Mouse (Mus musculus): ENCODE results near the gene Rfx1. TPM values are rescaled to one million over a fixed set of nuclear protein-coding genes. Genes with fewer than 3 reads are reported as not detected.
A peak's percentile ranks its signal among the peaks of the same experiment; 100 is the strongest.

The Rfx1 gene
- polyA plus RNA-seq, 2 experiments, result 9.8 to 30.4 TPM

- H3K27me3 ChIP-seq (ENCODE audit: control insufficient read depth, insufficient read depth, low read length), result no peaks in the 10 kb centered on the region
- H3K4me3 ChIP-seq (replicated peaks; ENCODE audit: low read length), result no peak overlapping the region
- H3K27ac ChIP-seq (replicated peaks; ENCODE audit: low read depth, low read length), result no peak overlapping the region
- peak; percentile 19; the same call in 1 of the 2 replicates for ATAC-seq (ENCODE audit: low FRiP score, low read depth)
- no peak for TF ChIP-seq POLR2A (IDR thresholded peaks at IDR 0.05; ENCODE audit: borderline replicate concordance, extremely low read depth, insufficient read depth, insufficient read length)
- WGBS, result 32% methylated on average over 40 of the region's 42 CpGs
- no peak for DNase-seq (ENCODE audit: low spot score)
- peaks cover 87% of the 10 kb centered on the region for H3K36me3 ChIP-seq (ENCODE audit: control insufficient read depth, insufficient read depth, low read length)
- no peaks in the 10 kb centered on the region for H3K9me3 ChIP-seq (ENCODE audit: control insufficient read depth, low read length)
- H3K4me2 ChIP-seq (replicated peaks; ENCODE audit: low read depth, low read length, severe bottlenecking), result peak overlapping the region; percentile 18; the same call in 1 of the 2 replicates
- H3K4me1 ChIP-seq (ENCODE audit: control insufficient read depth, insufficient read depth, low read length), result no peaks in the 10 kb centered on the region
- H3K9ac ChIP-seq (ENCODE audit: low read depth, low read length, severe bottlenecking), result peak overlapping the region; percentile 4; the same call in 1 of the 2 replicates
Measured at GRCm38 (mm10) chr8:84084341-84085115, 17.9 kb downstream of the Rfx1 start.

GRCm38 (mm10) chr8:84087156-84087555 lies 20.5 kb downstream of the Rfx1 start:
- ATAC-seq (ENCODE audit: low FRiP score, low read depth), result no peak
- H3K9me3 ChIP-seq (ENCODE audit: control insufficient read depth, low read length), result no peaks in the 10 kb centered on the region
- H3K4me1 ChIP-seq (ENCODE audit: control insufficient read depth, insufficient read depth, low read length), result no peaks in the 10 kb centered on the region
- no peak for TF ChIP-seq POLR2A (IDR thresholded peaks at IDR 0.05; ENCODE audit: borderline replicate concordance, extremely low read depth, insufficient read depth, insufficient read length)
- no peak overlapping the region for H3K27ac ChIP-seq (replicated peaks; ENCODE audit: low read depth, low read length)
- H3K27me3 ChIP-seq (ENCODE audit: control insufficient read depth, insufficient read depth, low read length), result no peaks in the 10 kb centered on the region
- DNase-seq (ENCODE audit: low spot score), result no peak
- H3K9ac ChIP-seq (ENCODE audit: low read depth, low read length, severe bottlenecking), result no peak overlapping the region
- WGBS, result 90% methylated on average over 7 of the region's 7 CpGs
- H3K36me3 ChIP-seq (ENCODE audit: control insufficient read depth, insufficient read depth, low read length), result peaks cover 85% of the 10 kb centered on the region
- H3K4me2 ChIP-seq (replicated peaks; ENCODE audit: low read depth, low read length, severe bottlenecking), result no peak overlapping the region
- H3K4me3 ChIP-seq (replicated peaks; ENCODE audit: low read length), result no peak overlapping the region

GRCm38 (mm10) chr8:84087821-84088220 lies 21.2 kb downstream of the Rfx1 start:
- TF ChIP-seq POLR2A (IDR thresholded peaks at IDR 0.05; ENCODE audit: borderline replicate concordance, extremely low read depth, insufficient read depth, insufficient read length), result no peak
- WGBS, result 94% methylated on average over 14 of the region's 14 CpGs
- no peaks in the 10 kb centered on the region for H3K4me1 ChIP-seq (ENCODE audit: control insufficient read depth, insufficient read depth, low read length)
- H3K4me3 ChIP-seq (replicated peaks; ENCODE audit: low read length), result no peak overlapping the region
- ATAC-seq (ENCODE audit: low FRiP score, low read depth) (no peak), DNase-seq (ENCODE audit: low spot score) (no peak)
- H3K9me3 ChIP-seq (ENCODE audit: control insufficient read depth, low read length), result no peaks in the 10 kb centered on the region
- H3K27me3 ChIP-seq (ENCODE audit: control insufficient read depth, insufficient read depth, low read length), result no peaks in the 10 kb centered on the region
- H3K27ac ChIP-seq (replicated peaks; ENCODE audit: low read depth, low read length), result no peak overlapping the region
- H3K36me3 ChIP-seq (ENCODE audit: control insufficient read depth, insufficient read depth, low read length), result peaks cover 85% of the 10 kb centered on the region
- H3K9ac ChIP-seq (ENCODE audit: low read depth, low read length, severe bottlenecking), result no peak overlapping the region
- H3K4me2 ChIP-seq (replicated peaks; ENCODE audit: low read depth, low read length, severe bottlenecking), result no peak overlapping the region

GRCm38 (mm10) chr8:84089277-84089676 lies 22.6 kb downstream of the Rfx1 start:
- 74% methylated on average over 9 of the region's 9 CpGs for WGBS
- no peaks in the 10 kb centered on the region for H3K27me3 ChIP-seq (ENCODE audit: control insufficient read depth, insufficient read depth, low read length)
- ATAC-seq (ENCODE audit: low FRiP score, low read depth) (no peak), DNase-seq (ENCODE audit: low spot score) (no peak)
- no peak overlapping the region for H3K4me2 ChIP-seq (replicated peaks; ENCODE audit: low read depth, low read length, severe bottlenecking)
- no peak for TF ChIP-seq POLR2A (IDR thresholded peaks at IDR 0.05; ENCODE audit: borderline replicate concordance, extremely low read depth, insufficient read depth, insufficient read length)
- H3K27ac ChIP-seq (replicated peaks; ENCODE audit: low read depth, low read length), result no peak overlapping the region
- H3K4me1 ChIP-seq (ENCODE audit: control insufficient read depth, insufficient read depth, low read length), result no peaks in the 10 kb centered on the region
- H3K36me3 ChIP-seq (ENCODE audit: control insufficient read depth, insufficient read depth, low read length), result peaks cover 82% of the 10 kb centered on the region
- H3K9ac ChIP-seq (ENCODE audit: low read depth, low read length, severe bottlenecking), result no peak overlapping the region
- H3K4me3 ChIP-seq (replicated peaks; ENCODE audit: low read length), result no peak overlapping the region
- no peaks in the 10 kb centered on the region for H3K9me3 ChIP-seq (ENCODE audit: control insufficient read depth, low read length)

GRCm38 (mm10) chr8:84090585-84090984 lies 24.0 kb downstream of the Rfx1 start:
- no peak overlapping the region for H3K9ac ChIP-seq (ENCODE audit: low read depth, low read length, severe bottlenecking)
- H3K9me3 ChIP-seq (ENCODE audit: control insufficient read depth, low read length), result no peaks in the 10 kb centered on the region
- TF ChIP-seq POLR2A (IDR thresholded peaks at IDR 0.05; ENCODE audit: borderline replicate concordance, extremely low read depth, insufficient read depth, insufficient read length), result no peak
- no peak overlapping the region for H3K4me2 ChIP-seq (replicated peaks; ENCODE audit: low read depth, low read length, severe bottlenecking)
- no peak for DNase-seq (ENCODE audit: low spot score)
- no peak overlapping the region for H3K4me3 ChIP-seq (replicated peaks; ENCODE audit: low read length)
- H3K4me1 ChIP-seq (ENCODE audit: control insufficient read depth, insufficient read depth, low read length), result no peaks in the 10 kb centered on the region
- no peak overlapping the region for H3K27ac ChIP-seq (replicated peaks; ENCODE audit: low read depth, low read length)
- H3K27me3 ChIP-seq (ENCODE audit: control insufficient read depth, insufficient read depth, low read length), result no peaks in the 10 kb centered on the region
- peaks cover 84% of the 10 kb centered on the region for H3K36me3 ChIP-seq (ENCODE audit: control insufficient read depth, insufficient read depth, low read length)
- 94% methylated on average over 8 of the region's 8 CpGs for WGBS
- ATAC-seq (ENCODE audit: low FRiP score, low read depth), result no peak

Measured in limb, embryonic 14.5 days (tissue).